Mouse (Mus musculus) midbrain, embryonic 10.5 days (tissue): ENCODE data around the gene Irs1. TPM values are rescaled to one million over a fixed set of nuclear protein-coding genes. Genes with fewer than 3 reads are reported as not detected.

Source experiments
- DNase-seq: peaks from one replicate; pipeline ENCODE4 v3.0.0-alpha.2; 2017; ENCODE audit warnings: low spot score
- H3K27ac ChIP-seq: fragments of 300-500 bp; sonication (generic); replicated peaks from 2 replicates; pipeline ENCODE4 v1.5.1; 2016; ENCODE audit warnings: mild to moderate bottlenecking
- H3K27me3 ChIP-seq: fragments of 300-500 bp; sonication (generic); 2 replicates; pipeline ENCODE4 v1.6.1; 2016; ENCODE audit warnings: low read depth, mild to moderate bottlenecking; ENCODE audit not compliant: poor library complexity, severe bottlenecking
- H3K36me3 ChIP-seq: fragments of 300-500 bp; sonication (generic); 2 replicates; pipeline ENCODE4 v1.6.1; 2016; ENCODE audit warnings: mild to moderate bottlenecking, moderate library complexity
- H3K4me1 ChIP-seq: fragments of 300-500 bp; sonication (generic); 2 replicates; pipeline ENCODE4 v1.6.1; 2016
- H3K4me3 ChIP-seq: fragments of 300-500 bp; sonication (generic); 2 replicates; pipeline ENCODE4 v1.5.1; 2016; ENCODE audit warnings: mild to moderate bottlenecking, moderate library complexity
- H3K9me3 ChIP-seq: fragments of 300-500 bp; sonication (generic); replicated peaks from 2 replicates; pipeline ENCODE4 v1.6.1; 2016; ENCODE audit warnings: mild to moderate bottlenecking
- WGBS: fragments of 180-500 bp; shearing (Covaris S2); methylation state at CpG from one replicate; pipeline ENCODE4 v1.1.7; 2016; 5-methylcytosine and 5-hydroxymethylcytosine counted together
- polyA plus RNA-seq: library from polyadenylated mRNA; unstranded; fragments of >200 nt; fragmentation: Nextera tagmentation; extraction: Ambion mirVana; gene quantifications from 2 replicates; pipeline ENCODE4 v1.2.1, GENCODE M21; 2016

The Irs1 gene
- polyA plus RNA-seq, 1 experiment from 2014 or later = 7.3 TPM

GRCm38 (mm10) chr1:82261638-82262037, 29.6 kb downstream of the Irs1 start:
- no peaks in the 10 kb centered on the region for H3K36me3 ChIP-seq
- H3K4me3 ChIP-seq = no peak overlapping the region
- H3K27me3 ChIP-seq = no peaks in the 10 kb centered on the region
- 86% methylated on average over 5 of the region's 5 CpGs for WGBS
- H3K4me1 ChIP-seq = no peaks in the 10 kb centered on the region
- DNase-seq = no peak
- H3K27ac ChIP-seq = no peak overlapping the region
- H3K9me3 ChIP-seq = no peaks in the 10 kb centered on the region

- H3K27ac ChIP-seq = no peak overlapping the region
- no peaks in the 10 kb centered on the region for H3K4me1 ChIP-seq
- no peaks in the 10 kb centered on the region for H3K9me3 ChIP-seq
- no peaks in the 10 kb centered on the region for H3K27me3 ChIP-seq
- no peak overlapping the region for H3K4me3 ChIP-seq
- no peaks in the 10 kb centered on the region for H3K36me3 ChIP-seq
- 77% methylated on average over 9 of the region's 9 CpGs for WGBS
- no peak for DNase-seq
Measured at GRCm38 (mm10) chr1:82261053-82261618, 30.1 kb downstream of the Irs1 start.

DNA sequence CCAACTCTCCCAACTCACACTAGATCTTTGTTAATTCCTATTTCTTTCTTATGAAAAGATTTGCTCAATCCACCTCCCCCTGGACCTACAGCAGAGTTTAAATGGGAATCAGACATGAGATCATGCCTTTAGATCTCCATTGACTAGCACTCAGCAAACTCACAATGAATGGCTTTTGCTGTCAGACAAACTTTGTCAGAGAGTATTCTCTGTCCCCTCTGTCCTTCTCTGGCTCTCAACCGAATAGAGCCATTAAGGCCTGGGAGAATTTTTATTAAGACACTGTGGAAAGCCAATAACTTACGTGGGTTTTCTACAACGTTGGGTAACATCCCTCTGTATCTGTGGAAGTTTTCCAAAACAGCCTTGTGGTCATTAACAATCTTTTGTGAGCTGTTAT, 31.2 kb downstream of the Irs1 start:
- no peaks in the 10 kb centered on the region for H3K27me3 ChIP-seq
- H3K4me1 ChIP-seq = no peaks in the 10 kb centered on the region
- no peaks in the 10 kb centered on the region for H3K9me3 ChIP-seq
- H3K36me3 ChIP-seq = peaks cover 4% of the 10 kb centered on the region; the same call in 1 of the 2 replicates
- H3K4me3 ChIP-seq = no peak overlapping the region
- WGBS = 80% methylated on average over 3 of the region's 3 CpGs
- no peak for DNase-seq
- no peak overlapping the region for H3K27ac ChIP-seq

GRCm38 (mm10) chr1:82258331-82258730, 32.9 kb downstream of the Irs1 start:
- 80% methylated on average over 7 of the region's 7 CpGs for WGBS
- no peak for DNase-seq
- Histone ChIP-seq H3K27ac (no peak overlapping the region), H3K4me1 (no peaks in the 10 kb centered on the region), H3K36me3 (peaks cover 14% of the 10 kb centered on the region; the same call in 1 of the 2 replicates), H3K9me3 (no peaks in the 10 kb centered on the region), H3K27me3 (no peaks in the 10 kb centered on the region), H3K4me3 (no peak overlapping the region)

- DNase-seq = no peak
- H3K9me3 ChIP-seq = no peaks in the 10 kb centered on the region
- H3K36me3 ChIP-seq = peaks cover 14% of the 10 kb centered on the region; the same call in 1 of the 2 replicates
- H3K27ac ChIP-seq = no peak overlapping the region
- no peaks in the 10 kb centered on the region for H3K27me3 ChIP-seq
- H3K4me3 ChIP-seq = no peak overlapping the region
- no peaks in the 10 kb centered on the region for H3K4me1 ChIP-seq
- 85% methylated on average over 5 of the region's 5 CpGs for WGBS
Measured at GRCm38 (mm10) chr1:82257457-82257856, 33.8 kb downstream of the Irs1 start.

GRCm38 (mm10) chr1:82253789-82254445, 37.3 kb downstream of the Irs1 start:
- H3K4me3 ChIP-seq = no peak overlapping the region
- no peak for DNase-seq
- 84% methylated on average over 9 of the region's 9 CpGs for WGBS
- H3K27me3 ChIP-seq = no peaks in the 10 kb centered on the region
- H3K9me3 ChIP-seq = no peaks in the 10 kb centered on the region
- H3K27ac ChIP-seq = no peak overlapping the region
- no peaks in the 10 kb centered on the region for H3K4me1 ChIP-seq
- peaks cover 14% of the 10 kb centered on the region; the same call in 1 of the 2 replicates for H3K36me3 ChIP-seq

DNA sequence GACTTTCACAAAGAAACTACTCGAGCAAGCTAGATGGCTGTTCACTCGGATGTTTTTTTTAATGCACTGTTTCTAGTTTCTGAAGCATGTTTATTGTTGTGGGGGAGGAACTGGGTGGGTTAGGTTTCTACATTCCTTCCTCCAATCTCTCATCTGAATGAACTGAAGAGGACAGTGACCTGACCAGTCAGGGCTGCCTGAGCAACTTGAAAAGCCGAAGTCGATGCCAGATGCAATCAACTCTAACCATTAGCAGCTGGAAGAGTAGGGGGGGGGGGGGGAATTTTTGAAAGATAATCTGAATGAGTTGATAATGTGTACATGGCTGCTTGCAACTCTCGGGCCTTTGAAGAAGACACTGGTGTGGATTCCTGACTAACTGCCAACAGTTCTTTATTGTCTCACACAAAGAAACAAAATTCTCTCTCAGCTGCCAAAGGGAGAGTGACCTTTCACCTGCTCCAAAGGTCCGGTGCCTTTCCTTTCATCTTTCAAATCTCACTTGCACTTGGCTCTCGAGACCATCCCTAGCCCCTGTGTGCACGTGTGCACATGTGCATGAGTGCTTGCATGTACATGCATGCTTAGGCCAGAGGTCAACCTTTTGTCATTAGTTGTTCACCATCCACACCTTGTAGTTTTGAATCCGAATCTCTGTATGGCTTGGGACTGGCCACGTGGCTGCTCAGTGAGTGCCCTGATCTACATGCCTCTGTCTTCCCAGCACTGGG, 43.8 kb downstream of the Irs1 start:
- H3K27me3 ChIP-seq = no peaks in the 10 kb centered on the region
- peaks cover 4% of the 10 kb centered on the region for H3K4me1 ChIP-seq
- peaks cover 12% of the 10 kb centered on the region for H3K36me3 ChIP-seq
- 65% methylated on average over 10 of the region's 10 CpGs for WGBS
- H3K4me3 ChIP-seq = no peak overlapping the region
- no peak overlapping the region for H3K27ac ChIP-seq
- no peak for DNase-seq
- H3K9me3 ChIP-seq = no peaks in the 10 kb centered on the region

DNA sequence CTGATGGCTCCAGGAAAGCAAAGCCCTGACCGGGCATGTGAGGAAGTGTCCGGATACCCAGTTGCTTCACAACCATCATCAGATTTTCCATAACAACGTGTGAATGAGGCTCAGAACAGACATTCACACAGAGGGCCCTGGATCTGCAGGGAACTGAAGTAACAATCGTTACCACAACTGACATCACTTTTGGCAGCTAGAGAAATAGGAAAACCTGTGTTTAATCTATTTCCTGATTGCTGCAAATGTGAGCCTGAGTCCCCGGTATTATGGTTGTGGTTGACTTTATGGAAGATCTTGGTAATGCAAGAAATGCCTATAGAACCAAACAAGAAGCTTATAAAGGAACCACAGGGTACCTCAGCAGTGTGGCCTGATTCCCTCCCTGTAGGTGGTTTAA, 46.2 kb downstream of the Irs1 start:
- no peak overlapping the region for H3K27ac ChIP-seq
- H3K9me3 ChIP-seq = no peaks in the 10 kb centered on the region
- 92% methylated on average over 5 of the region's 5 CpGs for WGBS
- no peak for DNase-seq
- H3K27me3 ChIP-seq = no peaks in the 10 kb centered on the region
- no peak overlapping the region for H3K4me3 ChIP-seq
- peaks cover 4% of the 10 kb centered on the region for H3K4me1 ChIP-seq
- peaks cover 12% of the 10 kb centered on the region for H3K36me3 ChIP-seq

- peaks cover 4% of the 10 kb centered on the region for H3K4me1 ChIP-seq
- no peak for DNase-seq
- H3K4me3 ChIP-seq = no peak overlapping the region
- 89% methylated on average over 6 of the region's 6 CpGs for WGBS
- H3K27me3 ChIP-seq = no peaks in the 10 kb centered on the region
- no peak overlapping the region for H3K27ac ChIP-seq
- H3K36me3 ChIP-seq = peaks cover 12% of the 10 kb centered on the region
- no peaks in the 10 kb centered on the region for H3K9me3 ChIP-seq
Measured at GRCm38 (mm10) chr1:82243260-82243825, 47.9 kb downstream of the Irs1 start.

DNA sequence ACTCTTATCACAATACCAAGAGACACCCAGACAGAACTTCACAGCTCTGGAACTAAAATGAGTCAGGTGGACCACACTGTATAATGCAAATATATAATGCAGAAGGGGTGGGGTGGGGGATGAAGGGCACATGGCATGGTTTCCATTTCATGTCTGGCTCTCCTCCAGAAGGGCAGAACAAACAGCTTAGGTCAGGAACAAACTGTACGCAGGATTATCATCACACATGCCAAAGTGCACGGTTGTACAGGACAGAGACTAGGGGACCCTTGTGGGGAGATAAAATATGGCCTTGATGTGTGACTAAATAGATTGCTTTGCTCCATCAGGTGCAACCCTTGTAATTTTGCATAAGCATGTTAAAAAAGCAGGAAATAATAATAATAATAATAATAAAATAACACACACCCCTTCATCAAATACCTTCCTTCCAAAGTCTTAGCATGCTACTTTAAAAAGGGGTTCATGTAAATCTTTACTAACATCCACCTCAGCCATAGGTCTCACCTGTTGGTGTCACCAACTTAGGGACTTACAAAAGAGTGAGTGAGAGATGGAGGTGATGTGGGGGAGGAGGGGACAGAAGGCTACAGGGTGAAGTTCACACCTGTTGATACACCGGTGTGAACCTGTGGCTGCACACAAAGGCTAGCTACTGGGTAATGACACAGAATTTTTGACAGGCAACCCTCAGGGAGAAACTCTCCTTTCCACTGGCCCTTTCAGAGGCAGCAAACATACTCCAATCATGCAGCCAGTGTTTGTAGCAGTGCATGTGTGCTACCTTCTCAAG, 51.6 kb downstream of the Irs1 start:
- Histone ChIP-seq H3K27ac (no peak overlapping the region), H3K4me1 (no peaks in the 10 kb centered on the region), H3K36me3 (peaks cover 22% of the 10 kb centered on the region), H3K4me3 (no peak overlapping the region), H3K27me3 (no peaks in the 10 kb centered on the region), H3K9me3 (no peaks in the 10 kb centered on the region)
- DNase-seq = no peak
- 96% methylated on average over 3 of the region's 3 CpGs for WGBS

DNA sequence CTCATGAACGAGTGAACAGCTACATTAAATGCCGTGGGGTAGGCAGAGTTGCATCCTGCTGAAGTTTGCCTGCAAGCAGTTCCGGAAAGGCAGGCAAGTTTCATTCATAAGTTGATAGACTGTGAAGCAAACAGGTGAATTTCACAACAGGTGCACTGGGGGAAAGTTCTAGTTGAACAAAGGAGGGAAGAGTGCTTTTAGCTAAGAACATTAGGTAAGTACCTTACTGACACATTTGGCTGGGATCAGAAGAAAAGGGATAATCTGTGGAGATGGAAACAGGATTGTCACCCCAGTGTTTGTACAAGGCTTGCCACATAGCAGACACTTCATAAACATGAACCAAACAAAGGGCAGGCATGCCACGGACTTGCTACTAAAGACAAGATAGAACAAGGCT, 53.0 kb downstream of the Irs1 start:
- 87% methylated on average over 4 of the region's 4 CpGs for WGBS
- DNase-seq = no peak
- H3K9me3 ChIP-seq = no peaks in the 10 kb centered on the region
- no peak overlapping the region for H3K4me3 ChIP-seq
- no peak overlapping the region for H3K27ac ChIP-seq
- no peaks in the 10 kb centered on the region for H3K4me1 ChIP-seq
- no peaks in the 10 kb centered on the region for H3K27me3 ChIP-seq
- peaks cover 24% of the 10 kb centered on the region for H3K36me3 ChIP-seq

GRCm38 (mm10) chr1:82235455-82236104, 55.6 kb downstream of the Irs1 start:
- no peak overlapping the region for H3K4me3 ChIP-seq
- DNase-seq = no peak
- H3K9me3 ChIP-seq = no peaks in the 10 kb centered on the region
- H3K27me3 ChIP-seq = no peaks in the 10 kb centered on the region
- no peaks in the 10 kb centered on the region for H3K4me1 ChIP-seq
- WGBS = 71% methylated on average over 3 of the region's 3 CpGs
- peaks cover 27% of the 10 kb centered on the region for H3K36me3 ChIP-seq
- H3K27ac ChIP-seq = no peak overlapping the region
